Mouse (Mus musculus) ovary, postnatal 36 days (tissue): ENCODE measurements at regions not wholly inside any gene's neighbourhood (a gene's known extent, or its start where the extent isn't known, plus 50 kb on each side); places are given as distances from the start of the nearest gene placed in this dataset.

Experiments used
- DNase-seq: peaks from one replicate; pipeline ENCODE4 v3.0.0; 2022; ENCODE audit warnings: low spot score, mixed read lengths

GRCm38 (mm10) chr10:98651599-98651998 is 262.6 kb upstream of the Atp2b1 start:
- DNase-seq = no peak

GRCm38 (mm10) chr10:98652084-98652483 is 262.1 kb upstream of the Atp2b1 start:
- DNase-seq = no peak

GRCm38 (mm10) chr10:98660747-98661146 is 253.5 kb upstream of the Atp2b1 start:
- no peak for DNase-seq

DNA sequence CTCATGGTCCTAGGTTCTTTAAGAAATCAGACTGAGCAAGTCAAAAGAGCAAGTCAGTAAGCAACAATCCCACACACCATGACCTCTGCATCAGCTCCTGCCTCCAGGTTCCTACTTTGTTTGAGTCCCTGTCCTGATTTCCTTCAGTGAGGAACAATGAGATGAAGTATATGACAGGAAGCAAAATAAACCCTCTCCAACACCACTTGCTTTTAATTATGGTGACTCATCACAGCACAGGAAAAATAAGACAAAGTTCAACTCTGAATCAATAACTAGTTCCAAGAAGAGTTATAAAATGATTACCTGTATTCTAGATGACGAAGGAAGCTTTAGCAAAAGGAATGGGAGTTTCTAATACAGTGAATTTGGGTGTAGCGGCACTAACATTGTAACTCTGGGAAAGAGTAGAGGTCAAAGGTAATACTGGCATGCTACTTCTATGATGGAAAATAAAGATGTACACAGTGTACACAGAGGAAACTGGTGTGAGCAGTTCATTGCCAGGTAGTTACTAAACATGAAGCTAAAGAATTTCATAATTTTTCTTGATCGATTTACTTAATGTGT is 248.2 kb upstream of the Atp2b1 start:
- DNase-seq = no peak

GRCm38 (mm10) chr10:98667728-98668127 is 246.5 kb upstream of the Atp2b1 start:
- no peak for DNase-seq

DNA sequence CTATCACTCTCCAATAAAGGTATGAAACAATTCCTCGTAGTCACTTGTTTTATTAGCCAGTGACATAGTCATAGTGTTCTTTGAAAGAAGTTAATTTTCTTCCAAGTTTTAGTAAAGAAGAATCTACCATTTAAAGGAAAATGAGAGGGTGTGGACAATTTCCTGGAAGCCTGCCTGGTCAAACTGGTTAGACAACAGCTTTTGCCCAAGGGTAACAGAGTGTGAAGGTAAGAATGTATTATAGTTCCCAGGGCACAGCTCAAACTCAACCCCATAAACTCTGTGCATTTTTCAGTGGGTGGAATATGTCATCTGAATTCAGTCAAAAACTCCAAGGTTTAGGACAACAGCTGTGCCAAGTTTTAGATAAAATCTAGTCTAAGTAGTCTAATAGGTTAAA is 240.1 kb upstream of the Atp2b1 start:
- DNase-seq = no peak

GRCm38 (mm10) chr10:98676907-98677306 is 237.3 kb upstream of the Atp2b1 start:
- no peak for DNase-seq

DNA sequence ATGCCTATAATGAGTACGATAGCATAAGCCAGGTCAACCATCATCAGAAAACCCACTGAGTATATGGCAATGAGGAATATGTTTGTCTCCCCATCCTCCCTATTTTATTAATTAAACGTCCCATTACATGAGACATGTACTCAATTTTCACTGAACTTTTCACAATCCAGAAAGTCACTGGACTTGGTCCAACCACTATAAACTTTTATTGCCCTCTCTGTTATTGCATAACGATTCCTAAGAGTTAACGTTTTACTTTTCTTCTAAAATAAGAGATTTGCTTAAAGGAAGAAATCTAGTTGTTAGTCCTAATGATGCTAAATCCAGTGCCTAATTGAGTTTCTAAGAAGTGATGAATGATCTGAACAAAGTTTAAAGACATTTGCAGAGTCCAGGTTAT is 236.0 kb upstream of the Atp2b1 start:
- DNase-seq = no peak

DNA sequence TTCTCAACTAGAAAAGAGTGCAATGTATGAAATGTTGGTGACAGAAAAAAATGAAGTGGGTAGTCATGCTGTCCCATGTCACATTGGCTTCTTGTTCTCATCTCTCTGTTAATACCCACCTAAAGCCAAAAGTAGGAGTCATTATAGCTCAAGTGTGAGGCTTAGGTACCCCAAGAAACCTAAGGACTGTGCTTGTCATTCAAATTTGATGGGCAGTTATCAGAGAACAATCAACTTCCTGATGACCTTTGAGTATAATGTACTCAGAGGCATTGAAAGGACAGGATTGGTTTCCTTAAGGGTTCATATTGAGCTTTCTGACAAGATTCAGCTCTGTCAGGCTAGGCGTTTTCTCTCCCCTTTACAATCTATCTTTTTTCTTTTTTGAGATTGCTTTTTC is 231.8 kb upstream of the Atp2b1 start:
- DNase-seq = no peak

DNA sequence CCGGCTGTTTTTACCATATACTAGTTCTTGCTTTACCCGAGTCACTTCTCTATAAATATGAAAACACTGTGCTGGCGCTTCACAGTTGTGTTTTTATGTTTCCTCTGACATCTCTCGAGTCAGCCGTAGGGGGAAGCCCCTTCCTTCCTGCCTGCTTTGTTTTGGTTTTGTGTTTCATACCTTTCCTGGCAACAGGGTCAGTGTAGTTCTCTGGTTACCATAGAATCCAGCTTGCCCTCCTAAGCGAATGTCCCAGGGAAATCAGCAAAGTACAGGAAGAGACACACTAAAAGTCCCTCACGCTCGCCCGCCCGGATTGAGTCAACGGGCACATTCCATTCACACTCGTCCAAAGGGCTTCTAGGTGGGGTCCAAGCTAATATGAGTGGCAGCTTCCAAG is 230.0 kb upstream of the Atp2b1 start:
- DNase-seq = peak; percentile 13

DNA sequence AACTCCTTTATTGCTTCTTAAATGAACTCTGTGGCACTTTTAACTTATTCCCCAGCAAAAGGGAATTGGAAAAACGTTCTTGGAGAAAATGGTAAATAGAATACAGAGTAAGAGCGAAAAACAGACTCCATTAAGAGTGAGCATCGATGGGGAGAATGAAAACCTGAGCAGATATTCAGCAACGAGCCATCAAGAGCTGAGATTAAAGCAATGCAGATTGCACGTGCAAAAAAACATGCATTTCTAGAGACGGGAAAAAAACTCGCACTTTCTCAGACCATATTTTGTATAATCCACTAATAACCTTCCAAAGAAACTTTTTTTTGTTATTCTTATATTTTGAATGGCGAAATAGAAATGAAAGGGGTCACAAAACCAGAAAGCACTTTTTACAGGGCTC is 229.5 kb upstream of the Atp2b1 start:
- no peak for DNase-seq

- no peak for DNase-seq
These were observed 228.5 kb upstream of the Atp2b1 start for GRCm38 (mm10) chr10:98685739-98686138.

DNA sequence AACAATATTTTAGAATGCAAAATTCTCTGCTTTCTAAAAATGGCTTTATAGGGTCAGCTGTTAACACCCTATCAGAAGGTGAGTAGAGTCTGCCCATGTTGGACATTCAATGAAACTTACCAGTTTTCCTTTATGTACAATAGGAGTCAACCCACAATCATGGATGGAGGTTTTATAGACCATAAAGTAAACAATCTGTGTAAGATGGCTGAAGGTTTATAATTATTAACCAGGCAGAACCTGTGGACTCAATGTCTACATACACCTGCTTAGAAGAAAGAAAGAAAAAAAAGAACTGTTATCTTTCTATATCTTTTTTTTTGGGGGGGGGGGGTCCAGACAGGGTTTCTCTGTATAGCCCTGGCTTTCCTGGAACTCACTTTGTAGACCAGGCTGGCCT is 227.8 kb upstream of the Atp2b1 start:
- no peak for DNase-seq

DNA sequence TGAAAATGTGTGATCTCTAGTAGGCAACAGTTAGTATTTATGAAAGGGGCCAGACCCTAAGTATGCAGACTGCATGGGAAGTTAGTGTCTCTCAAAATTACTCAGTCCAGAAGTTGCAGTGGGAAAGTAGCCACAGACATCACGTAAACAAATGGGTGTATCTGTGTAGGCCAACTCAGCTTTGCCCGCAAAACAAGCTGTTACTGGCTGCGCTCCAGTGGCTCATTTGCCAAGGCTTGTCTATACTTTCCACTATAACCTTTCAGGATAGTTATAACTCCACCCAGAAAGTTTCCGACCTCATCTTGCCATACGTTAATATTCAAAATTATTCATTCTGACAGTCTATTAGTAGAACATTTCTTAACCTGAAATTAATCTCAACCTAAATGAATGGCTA is 222.4 kb upstream of the Atp2b1 start:
- DNase-seq = no peak

DNA sequence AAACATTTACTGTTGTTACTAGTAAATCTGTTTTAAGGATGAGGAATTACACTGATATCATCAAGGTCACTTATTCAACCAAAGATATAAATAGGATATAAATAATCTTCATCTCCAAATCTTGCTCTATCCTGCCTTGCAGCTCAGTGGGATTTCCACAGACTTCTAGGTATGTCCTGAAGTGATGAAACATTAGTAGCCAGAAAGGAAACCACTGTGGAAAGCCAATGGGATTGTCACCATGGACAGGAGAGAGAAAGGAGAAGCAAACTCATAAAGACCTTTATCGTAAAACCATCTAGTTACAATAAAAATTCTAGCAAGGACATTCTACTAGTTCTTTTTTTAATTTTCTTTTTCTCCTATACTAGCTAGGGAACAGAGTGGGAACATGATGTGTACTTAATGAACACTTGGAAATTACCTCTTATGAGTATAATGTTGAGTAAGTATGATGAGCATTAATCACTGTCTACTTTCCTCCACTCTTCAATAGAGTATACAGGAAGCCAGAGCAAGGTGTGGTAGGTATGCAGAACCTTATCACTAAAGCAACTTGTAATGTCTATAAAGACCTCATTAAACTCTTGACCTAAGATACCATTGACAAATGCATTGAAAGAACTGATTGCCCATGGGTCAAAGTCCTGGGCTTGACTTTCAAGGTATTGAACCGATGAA is 219.4 kb upstream of the Atp2b1 start:
- no peak for DNase-seq

DNA sequence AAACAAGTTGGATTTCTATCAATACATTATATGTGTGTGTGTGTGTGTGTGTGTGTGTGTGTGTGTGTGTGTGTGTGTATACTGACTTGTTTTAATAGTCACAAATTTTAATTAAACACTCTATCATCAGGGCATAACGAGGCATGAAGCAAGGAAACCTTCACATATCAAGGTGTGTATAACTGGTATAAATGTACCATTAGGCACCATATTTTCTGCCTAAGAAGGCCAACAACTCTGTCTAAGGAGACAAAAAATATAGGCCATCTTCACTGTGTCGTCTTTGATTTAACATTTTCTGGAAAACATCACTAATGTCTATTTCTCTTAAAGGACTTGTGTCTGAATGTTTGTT is 218.9 kb upstream of the Atp2b1 start:
- no peak for DNase-seq

GRCm38 (mm10) chr10:98697866-98698265 is 216.3 kb upstream of the Atp2b1 start:
- DNase-seq = no peak

GRCm38 (mm10) chr10:98699579-98699978 is 214.6 kb upstream of the Atp2b1 start:
- DNase-seq = no peak

DNA sequence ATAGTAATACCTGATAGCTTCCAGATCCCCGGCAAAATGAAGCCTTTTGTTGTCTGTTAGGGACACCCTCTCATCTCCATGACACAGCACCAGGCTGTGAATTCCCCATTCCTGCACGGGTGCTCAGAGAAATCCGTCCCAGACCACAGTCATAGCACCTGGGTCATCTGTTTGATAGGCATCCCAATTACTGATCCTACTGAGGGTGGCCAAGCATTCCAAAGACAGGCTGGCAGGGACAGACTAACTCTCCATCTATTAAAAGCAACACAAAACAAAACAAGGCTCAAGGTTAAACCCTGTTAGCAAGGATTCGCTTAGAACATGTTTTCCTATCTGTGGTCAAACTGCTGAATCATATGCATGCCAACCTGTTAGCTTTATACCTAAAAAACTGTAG is 213.8 kb upstream of the Atp2b1 start:
- DNase-seq = peak; percentile 12

GRCm38 (mm10) chr10:98701285-98701684 is 212.9 kb upstream of the Atp2b1 start:
- no peak for DNase-seq

DNA sequence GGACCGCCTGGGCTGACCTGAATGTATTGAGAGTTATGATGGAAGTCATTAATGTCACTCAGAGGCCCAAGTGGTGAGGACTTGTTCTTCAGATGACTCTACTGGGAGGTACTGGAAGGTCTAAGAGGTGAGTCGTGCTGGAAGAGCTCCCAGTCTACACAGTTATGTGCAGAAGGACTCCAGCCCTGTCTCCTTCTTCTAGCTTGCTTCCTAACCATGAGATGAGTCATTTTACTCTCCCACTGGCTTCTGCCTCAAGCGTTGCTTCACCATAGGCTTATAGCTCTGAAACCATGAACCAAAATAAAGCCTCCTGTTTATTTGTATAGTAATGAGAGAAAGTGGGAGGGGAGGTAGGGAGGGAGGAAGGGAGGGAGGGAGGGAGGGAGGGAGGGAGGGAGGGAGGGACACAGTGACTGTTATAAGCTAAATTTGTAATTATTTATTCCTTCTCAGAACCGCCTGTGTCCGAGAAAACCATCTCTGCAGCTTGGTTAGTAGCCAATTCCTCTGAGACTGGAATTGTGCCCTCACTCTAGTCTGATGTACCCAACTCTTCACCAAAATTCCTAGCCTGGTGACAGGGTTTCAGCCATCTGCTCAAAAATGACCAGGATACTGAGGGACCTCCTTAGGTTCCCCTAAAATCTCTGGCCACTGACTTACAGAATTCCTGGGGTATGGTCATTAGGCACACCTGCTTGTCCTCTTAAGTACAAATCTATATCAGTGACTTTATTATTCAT is 211.6 kb upstream of the Atp2b1 start:
- DNase-seq = no peak

- no peak for DNase-seq
These were observed 210.4 kb upstream of the Atp2b1 start for GRCm38 (mm10) chr10:98703642-98704293.

DNA sequence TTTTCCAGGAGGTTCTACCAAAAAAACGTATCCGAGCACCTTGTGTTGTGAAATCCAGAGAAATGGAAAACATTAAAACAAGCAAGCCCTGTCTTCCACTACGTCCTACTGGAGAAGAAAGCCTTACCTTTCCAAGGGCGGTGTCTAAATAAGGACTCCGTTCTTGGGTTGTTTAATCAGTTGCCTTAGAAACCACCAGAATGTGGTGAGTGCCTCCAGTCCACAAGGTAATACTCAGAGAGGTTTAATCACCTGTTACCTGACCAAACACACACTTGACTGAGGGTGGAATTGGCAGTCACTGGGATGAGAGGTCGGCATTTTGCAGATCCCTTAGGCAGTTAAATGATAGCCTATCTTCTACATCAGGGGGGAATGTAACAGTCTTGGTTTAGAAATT is 209.6 kb upstream of the Atp2b1 start:
- no peak for DNase-seq
